Mouse (Mus musculus): ENCODE measurements around the gene Dnah6. TPM values are rescaled to one million over a fixed set of nuclear protein-coding genes. Genes with fewer than 3 reads are reported as not detected.
A peak's percentile ranks its signal among the peaks of the same experiment; 100 is the strongest.

Dnah6 gene
- polyA plus RNA-seq, 1 experiment from 2014 or later: 0.01 TPM

DNA sequence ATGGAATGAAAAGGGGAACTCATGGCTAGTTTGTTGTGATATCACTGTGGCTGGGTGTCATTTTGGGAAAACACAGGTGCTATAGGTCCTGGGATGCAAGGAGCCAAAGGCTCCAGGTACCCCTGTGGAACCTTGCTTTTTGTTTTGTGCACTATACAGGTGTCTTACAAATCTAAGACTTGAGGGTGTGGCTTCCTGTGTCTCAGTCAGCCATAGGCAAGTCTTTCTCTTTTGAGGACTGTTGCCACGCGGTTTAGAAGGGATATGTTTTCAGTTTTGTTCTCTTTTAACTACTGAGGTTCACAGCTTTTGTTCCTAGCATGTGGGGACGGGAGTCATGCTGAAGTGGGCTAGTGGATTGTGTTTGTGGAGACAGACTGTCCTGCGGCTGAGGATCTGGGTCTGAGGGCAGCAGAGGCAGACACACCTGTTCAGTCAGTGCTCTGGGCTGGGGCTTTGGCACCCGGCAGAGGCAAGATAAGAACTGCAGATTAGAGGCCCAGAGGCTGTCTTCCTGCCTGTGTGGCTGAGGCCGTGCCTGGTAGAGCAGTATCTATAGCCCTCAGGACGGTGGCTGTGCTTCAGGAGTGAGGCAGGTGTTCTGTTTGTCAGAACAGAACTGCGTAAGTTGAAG is 228.3 kb downstream of the Dnah6 start:
- no peak overlapping the region for H3K4me3 ChIP-seq
- WGBS: 82% methylated on average over 8 of the region's 8 CpGs
- H3K4me1 ChIP-seq: peaks cover 8% of the 10 kb centered on the region
- DNase-seq (ENCODE audit: low spot score): no peak
- no peaks in the 10 kb centered on the region for H3K27me3 ChIP-seq (ENCODE audit: low read depth, poor library complexity, severe bottlenecking)
- no peak overlapping the region for H3K27ac ChIP-seq
- no peaks in the 10 kb centered on the region for H3K9me3 ChIP-seq (replicated peaks)
- no peaks in the 10 kb centered on the region for H3K36me3 ChIP-seq

GRCm38 (mm10) chr6:72990206-72990605 is 231.2 kb downstream of the Dnah6 start:
- H3K4me1 ChIP-seq: peaks cover 8% of the 10 kb centered on the region
- 86% methylated on average over 5 of the region's 5 CpGs for WGBS
- DNase-seq (ENCODE audit: low spot score): no peak

DNA sequence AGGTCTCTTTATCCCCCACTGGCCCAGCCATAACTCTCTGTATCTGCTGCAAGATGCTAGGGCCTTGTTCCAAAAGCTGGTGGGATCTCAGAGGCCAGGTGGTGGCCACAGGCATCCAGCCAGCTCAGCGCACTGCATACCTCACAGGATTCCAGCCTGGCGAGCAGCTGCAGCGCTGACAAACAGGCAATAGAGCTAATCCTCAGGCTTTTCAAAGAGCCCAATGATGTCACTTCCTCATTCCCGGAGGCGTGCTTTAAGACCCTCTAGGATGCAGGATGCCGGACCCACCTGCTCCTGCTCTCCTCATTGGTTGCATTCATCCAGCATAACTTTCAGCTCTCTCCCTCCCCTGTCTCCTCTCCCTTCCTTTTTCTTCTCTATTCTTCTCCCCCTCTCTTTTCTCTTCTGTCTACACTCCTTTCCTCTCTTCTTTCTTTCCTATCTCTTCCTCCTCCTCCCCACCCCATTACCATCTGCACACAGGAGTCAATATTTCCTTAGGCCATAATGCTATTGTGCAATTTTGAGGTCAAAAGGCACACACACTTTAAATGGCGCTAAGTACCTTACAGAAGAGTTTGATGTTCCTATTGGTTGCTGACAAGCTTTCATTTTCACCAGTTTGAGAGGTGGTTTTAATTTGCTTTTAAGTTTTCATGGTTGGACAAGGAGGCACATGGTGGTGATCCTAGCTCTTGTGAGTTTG is 232.3 kb downstream of the Dnah6 start:
- no peaks in the 10 kb centered on the region for H3K27me3 ChIP-seq (ENCODE audit: low read depth, poor library complexity, severe bottlenecking)
- DNase-seq (ENCODE audit: low spot score): peak; percentile 40
- H3K4me3 ChIP-seq: no peak overlapping the region
- peaks cover 8% of the 10 kb centered on the region for H3K4me1 ChIP-seq
- no peak overlapping the region; the same call in 1 of the 2 replicates for H3K27ac ChIP-seq
- H3K36me3 ChIP-seq: no peaks in the 10 kb centered on the region
- no peaks in the 10 kb centered on the region for H3K9me3 ChIP-seq (replicated peaks)
- 51% methylated on average over 7 of the region's 7 CpGs for WGBS

More at GRCm38 (mm10) chr6:72990206-72990605, 231.2 kb downstream of the Dnah6 start:
- Histone ChIP-seq H3K36me3 (no peaks in the 10 kb centered on the region), H3K4me3 (no peak overlapping the region), H3K9me3 (replicated peaks) (no peaks in the 10 kb centered on the region), H3K27ac (no peak overlapping the region), H3K27me3 (ENCODE audit: low read depth, poor library complexity, severe bottlenecking) (no peaks in the 10 kb centered on the region)

DNA sequence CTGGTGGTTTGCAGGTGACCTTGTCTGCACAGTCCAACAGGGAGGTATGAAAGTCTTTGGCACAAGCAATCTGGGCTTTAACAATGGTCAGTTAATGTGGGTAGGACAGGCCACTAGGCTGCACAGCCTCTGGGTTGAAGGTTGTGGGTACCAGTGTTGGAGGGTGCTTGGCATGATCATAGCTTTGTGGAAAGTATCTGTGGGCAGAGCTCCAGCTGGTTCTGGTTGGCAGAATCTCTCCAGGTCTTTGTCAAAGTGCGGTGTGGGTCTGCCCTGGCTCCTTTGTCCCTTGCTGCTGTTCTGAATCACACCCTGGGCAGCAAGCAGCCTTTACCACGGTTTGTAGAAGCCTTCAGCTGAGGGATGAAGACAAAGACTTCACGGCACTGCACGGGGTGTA is 238.9 kb downstream of the Dnah6 start:
- Histone ChIP-seq H3K4me1 (peaks cover 19% of the 10 kb centered on the region), H3K27me3 (ENCODE audit: low read depth, poor library complexity, severe bottlenecking) (no peaks in the 10 kb centered on the region), H3K36me3 (no peaks in the 10 kb centered on the region), H3K4me3 (no peak overlapping the region), H3K27ac (peak overlapping the region; percentile 32), H3K9me3 (replicated peaks) (no peaks in the 10 kb centered on the region)
- DNase-seq (ENCODE audit: low spot score): no peak
- 88% methylated on average over 4 of the region's 4 CpGs for WGBS

DNA sequence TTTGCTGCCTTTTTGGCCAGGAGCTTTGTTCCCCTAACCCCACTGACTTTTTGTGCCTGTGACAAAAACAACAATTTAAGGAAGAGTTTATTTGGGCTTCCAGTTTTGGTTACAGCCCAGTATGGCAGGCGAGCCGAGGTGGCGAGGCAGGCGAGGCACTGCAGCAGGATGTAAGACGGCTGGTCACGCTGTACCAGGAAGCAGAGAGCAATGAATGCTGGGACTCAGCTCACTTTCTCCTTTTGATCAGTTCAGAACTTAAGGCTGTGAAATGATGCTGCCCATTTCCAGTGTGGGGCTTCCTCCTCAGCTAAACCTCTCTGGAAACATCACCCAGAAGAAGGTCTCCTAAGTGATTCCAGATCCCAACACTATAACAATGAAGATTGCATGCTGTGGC is 239.6 kb downstream of the Dnah6 start:
- Histone ChIP-seq H3K4me1 (peaks cover 19% of the 10 kb centered on the region), H3K4me3 (no peak overlapping the region), H3K27me3 (ENCODE audit: low read depth, poor library complexity, severe bottlenecking) (no peaks in the 10 kb centered on the region), H3K27ac (peak overlapping the region; percentile 50), H3K36me3 (no peaks in the 10 kb centered on the region), H3K9me3 (replicated peaks) (no peaks in the 10 kb centered on the region)
- WGBS: 69% methylated on average over 6 of the region's 6 CpGs
- DNase-seq (ENCODE audit: low spot score): no peak

DNA sequence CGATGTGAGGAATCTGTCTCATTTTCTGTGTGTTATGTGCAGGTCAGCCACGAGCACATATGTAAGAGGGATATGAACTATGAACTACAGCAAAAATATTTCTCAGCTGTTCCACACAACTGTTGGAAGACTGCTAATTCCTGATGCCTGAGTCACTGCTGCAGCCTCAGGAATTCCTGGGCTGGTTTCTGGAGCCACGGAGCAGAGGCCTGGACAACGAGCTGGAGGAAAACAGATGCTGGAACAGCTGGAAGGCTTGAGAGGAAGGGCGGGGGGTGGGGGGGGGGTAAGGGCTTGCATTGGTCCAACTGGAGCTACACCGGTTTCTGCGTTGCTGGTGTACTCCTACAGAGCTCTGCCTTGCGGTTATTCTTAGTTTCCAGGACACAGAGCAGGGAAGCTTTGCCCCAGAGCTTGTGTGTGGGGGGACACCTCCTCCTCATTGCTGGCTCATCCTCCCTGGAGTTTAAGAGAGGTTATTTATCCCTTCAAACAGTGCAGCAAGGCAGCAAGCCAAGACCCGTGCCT is 240.3 kb downstream of the Dnah6 start:
- H3K27ac ChIP-seq: peak overlapping the region; percentile 50; the same call in 1 of the 2 replicates

DNA sequence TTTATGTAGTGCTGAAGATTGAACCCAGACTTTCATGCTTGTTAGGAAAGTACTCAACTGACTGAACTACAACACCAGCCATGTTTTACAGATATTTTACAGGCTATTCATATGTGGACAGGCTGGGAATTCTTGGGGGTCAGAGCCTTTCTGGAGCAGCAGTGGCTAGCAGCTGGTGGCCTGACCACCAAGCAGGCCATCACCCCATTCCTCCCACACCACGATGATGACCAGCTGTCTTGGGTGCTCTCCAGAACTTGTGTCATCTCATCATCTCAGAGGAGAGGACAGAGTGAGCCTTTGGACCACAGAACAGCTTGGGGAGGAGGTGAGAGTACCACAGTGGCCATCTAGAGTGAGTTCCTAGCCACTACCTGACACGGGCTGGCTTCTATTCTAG is 244.6 kb downstream of the Dnah6 start:
- no peak overlapping the region for H3K4me3 ChIP-seq

More for the DNA sequence above, 240.3 kb downstream of the Dnah6 start:
- Histone ChIP-seq H3K4me1 (peaks cover 19% of the 10 kb centered on the region), H3K4me3 (no peak overlapping the region), H3K36me3 (no peaks in the 10 kb centered on the region), H3K27me3 (ENCODE audit: low read depth, poor library complexity, severe bottlenecking) (no peaks in the 10 kb centered on the region), H3K9me3 (replicated peaks) (no peaks in the 10 kb centered on the region)
- DNase-seq (ENCODE audit: low spot score): peak; percentile 66
- 38% methylated on average over 9 of the region's 9 CpGs for WGBS

DNA sequence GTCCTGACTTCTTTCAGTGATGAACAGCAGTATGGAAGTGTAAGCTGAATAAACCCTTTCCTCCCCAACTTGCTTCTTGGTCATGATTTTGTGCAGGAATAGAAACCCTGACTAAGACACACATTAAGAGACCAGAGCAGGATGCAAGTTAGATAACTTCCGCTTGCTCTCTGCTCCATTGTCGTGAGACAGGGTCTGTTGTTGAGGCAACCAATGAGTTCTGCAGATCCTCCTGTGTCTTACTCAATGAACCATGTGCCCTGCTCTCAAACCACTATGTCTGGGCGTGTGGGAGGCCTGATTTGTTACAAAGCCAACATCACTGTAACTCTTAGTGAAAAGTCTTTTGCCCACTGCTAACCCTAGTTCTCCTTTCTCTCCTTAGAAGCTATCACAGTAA is 250.4 kb downstream of the Dnah6 start:
- H3K36me3 ChIP-seq: no peaks in the 10 kb centered on the region
- H3K27ac ChIP-seq: no peak overlapping the region
- H3K9me3 ChIP-seq (replicated peaks): no peaks in the 10 kb centered on the region
- H3K4me3 ChIP-seq: no peak overlapping the region
- H3K27me3 ChIP-seq (ENCODE audit: low read depth, poor library complexity, severe bottlenecking): no peaks in the 10 kb centered on the region
- no peak for DNase-seq (ENCODE audit: low spot score)
- WGBS: 84% methylated on average over 3 of the region's 3 CpGs
- H3K4me1 ChIP-seq: no peaks in the 10 kb centered on the region; the same call in 1 of the 2 replicates

More for the DNA sequence above, 244.6 kb downstream of the Dnah6 start:
- DNase-seq (ENCODE audit: low spot score): no peak
- Histone ChIP-seq H3K9me3 (replicated peaks) (no peaks in the 10 kb centered on the region), H3K36me3 (no peaks in the 10 kb centered on the region), H3K27me3 (ENCODE audit: low read depth, poor library complexity, severe bottlenecking) (no peaks in the 10 kb centered on the region), H3K4me1 (peaks cover 11% of the 10 kb centered on the region), H3K27ac (no peak overlapping the region)
- 93% methylated on average over 2 of the region's 2 CpGs for WGBS

- DNase-seq (ENCODE audit: low spot score): no peak
- no peaks in the 10 kb centered on the region for H3K9me3 ChIP-seq (replicated peaks)
- no peaks in the 10 kb centered on the region; the same call in 1 of the 2 replicates for H3K4me1 ChIP-seq
- H3K27me3 ChIP-seq (ENCODE audit: low read depth, poor library complexity, severe bottlenecking): no peaks in the 10 kb centered on the region
- no peak overlapping the region for H3K4me3 ChIP-seq
- no peaks in the 10 kb centered on the region for H3K36me3 ChIP-seq
- 85% methylated on average over 3 of the region's 3 CpGs for WGBS
- no peak overlapping the region for H3K27ac ChIP-seq
Observed at GRCm38 (mm10) chr6:72969787-72970186, 251.7 kb downstream of the Dnah6 start.

Other genes starting within 250 kb of the Dnah6 start
- 164 and 188 TPM in 2 replicates for gene Suclg1, start 26.7 kb upstream of the Dnah6 start, polyA plus RNA-seq (2016; fragmentation: Nextera tagmentation; extraction: Ambion mirVana)
- not detected in 2 replicates for gene 4931417E11Rik, start 248.0 kb upstream of the Dnah6 start, polyA plus RNA-seq (2016; fragmentation: Nextera tagmentation; extraction: Ambion mirVana)